Mouse (Mus musculus) lung, postnatal 0 days (tissue): ENCODE data around the gene Znrf1. TPM values are rescaled to one million over a fixed set of nuclear protein-coding genes. Genes with fewer than 3 reads are reported as not detected.

Source experiments
- ATAC-seq: fragments of 200-750 bp; cut with Nextera tagmentation; 2 replicates; pipeline ENCODE4 v1.8.0; 2017; ENCODE audit warnings: moderate library complexity
- DNase-seq: peaks from one replicate; pipeline ENCODE4 v3.0.0-alpha.2; 2016; ENCODE audit warnings: low spot score
- H3K27ac ChIP-seq: fragments of 300-500 bp; sonication (generic); 2 replicates; pipeline ENCODE4 v1.5.1; 2014; ENCODE audit warnings: antibody characterized with exemption, mild to moderate bottlenecking, low read length, mixed read lengths
- H3K27me3 ChIP-seq: fragments of 300-500 bp; sonication (generic); replicated peaks from 2 replicates; pipeline ENCODE4 v1.6.1; 2014; ENCODE audit warnings: low read length, mixed read lengths; ENCODE audit not compliant: insufficient read depth
- H3K36me3 ChIP-seq: fragments of 300-500 bp; sonication (generic); 2 replicates; pipeline ENCODE4 v1.6.1; 2014; ENCODE audit warnings: low read length, mixed read lengths; ENCODE audit not compliant: insufficient read depth
- H3K4me1 ChIP-seq: fragments of 300-500 bp; sonication (generic); 2 replicates; pipeline ENCODE4 v1.6.1; 2014; ENCODE audit warnings: antibody characterized with exemption, low read depth, low read length, mixed read lengths; ENCODE audit not compliant: insufficient read depth
- H3K4me2 ChIP-seq: fragments of 300-500 bp; sonication (generic); replicated peaks from 2 replicates; pipeline ENCODE4 v1.6.1; 2014; ENCODE audit warnings: low read depth, mild to moderate bottlenecking, low read length, moderate library complexity, mixed read lengths
- H3K4me3 ChIP-seq: fragments of 300-500 bp; sonication (generic); 2 replicates; pipeline ENCODE4 v1.5.1; 2014; ENCODE audit warnings: low read depth, low read length
- H3K9ac ChIP-seq: fragments of 300-500 bp; sonication (generic); replicated peaks from 2 replicates; pipeline ENCODE4 v1.6.1; 2014; ENCODE audit warnings: low read depth, mild to moderate bottlenecking
- H3K9me3 ChIP-seq: fragments of 300-500 bp; sonication (generic); 2 replicates; pipeline ENCODE4 v1.6.1; 2016; ENCODE audit warnings: low read length, mixed read lengths
- CTCF ChIP-seq: IDR thresholded peaks from 2 replicates; pipeline ENCODE4 v1.5.1; 2016; ENCODE audit warnings: antibody characterized with exemption, mild to moderate bottlenecking
- EP300 ChIP-seq: IDR thresholded peaks from 2 replicates; pipeline ENCODE4 v1.6.1; 2016; ENCODE audit warnings: antibody characterized with exemption, mild to moderate bottlenecking, control low read depth
- WGBS: fragments of 180-500 bp; shearing (Covaris S2); extraction: QIAGEN DNeasy Blood & Tissue Kit; methylation state at CpG from one replicate; pipeline ENCODE4 v1.1.7; 2014; 5-methylcytosine and 5-hydroxymethylcytosine counted together
- polyA plus RNA-seq: library from polyadenylated mRNA; unstranded; fragments of >200 nt; fragmentation: Nextera tagmentation; extraction: Ambion mirVana; gene quantifications from 2 replicates; pipeline ENCODE4 v1.2.1, GENCODE M21; 2015

Gene Znrf1
- polyA plus RNA-seq, 1 experiment from 2014 or later, result 24.5 TPM

GRCm38 (mm10) chr8:111571661-111572060 lies 35.8 kb downstream of the Znrf1 start:
- no peak overlapping the region for H3K4me2 ChIP-seq
- TF ChIP-seq EP300, result no peak
- TF ChIP-seq CTCF, result no peak
- no peak overlapping the region for H3K9ac ChIP-seq
- no peak for ATAC-seq
- H3K4me3 ChIP-seq, result no peak overlapping the region
- 79% methylated on average over 10 of the region's 10 CpGs for WGBS
- H3K9me3 ChIP-seq, result no peaks in the 10 kb centered on the region
- H3K36me3 ChIP-seq, result no peaks in the 10 kb centered on the region
- H3K4me1 ChIP-seq, result no peaks in the 10 kb centered on the region
- no peak for DNase-seq
- H3K27me3 ChIP-seq, result no peaks in the 10 kb centered on the region
- H3K27ac ChIP-seq, result no peak overlapping the region

GRCm38 (mm10) chr8:111572431-111572830 lies 36.5 kb downstream of the Znrf1 start:
- no peaks in the 10 kb centered on the region for H3K4me1 ChIP-seq
- no peak overlapping the region for H3K4me2 ChIP-seq
- WGBS, result 76% methylated on average over 2 of the region's 2 CpGs
- no peaks in the 10 kb centered on the region for H3K9me3 ChIP-seq
- no peak for DNase-seq
- ATAC-seq, result no peak
- H3K27me3 ChIP-seq, result no peaks in the 10 kb centered on the region
- H3K9ac ChIP-seq, result no peak overlapping the region
- no peak for TF ChIP-seq EP300
- no peak for TF ChIP-seq CTCF
- no peak overlapping the region for H3K4me3 ChIP-seq
- no peak overlapping the region for H3K27ac ChIP-seq
- H3K36me3 ChIP-seq, result no peaks in the 10 kb centered on the region

DNA sequence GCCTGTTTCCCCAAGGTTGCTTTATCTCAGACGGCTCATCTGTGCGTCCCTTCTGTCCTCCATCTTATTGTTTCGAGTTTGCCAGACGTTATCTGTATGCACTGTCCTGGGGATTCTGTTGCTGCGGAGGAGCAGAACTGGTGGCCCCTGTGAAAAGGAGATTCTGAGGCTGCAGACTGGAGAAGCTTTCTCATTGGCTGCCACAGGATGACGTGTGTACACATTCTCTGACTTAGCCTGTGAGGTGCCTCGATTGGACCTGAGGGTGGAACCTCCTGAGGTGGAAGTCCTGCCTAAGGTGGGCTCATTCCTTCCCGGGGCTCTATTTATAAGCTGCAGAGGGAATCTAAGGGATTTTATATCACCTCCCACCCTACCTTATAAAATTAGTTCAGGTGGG lies 37.7 kb downstream of the Znrf1 start:
- H3K36me3 ChIP-seq, result no peaks in the 10 kb centered on the region
- no peaks in the 10 kb centered on the region for H3K9me3 ChIP-seq
- no peaks in the 10 kb centered on the region for H3K27me3 ChIP-seq
- DNase-seq (no peak), ATAC-seq (no peak)
- no peak overlapping the region for H3K4me3 ChIP-seq
- H3K4me1 ChIP-seq, result no peaks in the 10 kb centered on the region
- no peak overlapping the region for H3K27ac ChIP-seq
- TF ChIP-seq EP300 (no peak), CTCF (no peak)
- H3K9ac ChIP-seq, result no peak overlapping the region
- 42% methylated on average over 8 of the region's 8 CpGs for WGBS
- no peak overlapping the region for H3K4me2 ChIP-seq

DNA sequence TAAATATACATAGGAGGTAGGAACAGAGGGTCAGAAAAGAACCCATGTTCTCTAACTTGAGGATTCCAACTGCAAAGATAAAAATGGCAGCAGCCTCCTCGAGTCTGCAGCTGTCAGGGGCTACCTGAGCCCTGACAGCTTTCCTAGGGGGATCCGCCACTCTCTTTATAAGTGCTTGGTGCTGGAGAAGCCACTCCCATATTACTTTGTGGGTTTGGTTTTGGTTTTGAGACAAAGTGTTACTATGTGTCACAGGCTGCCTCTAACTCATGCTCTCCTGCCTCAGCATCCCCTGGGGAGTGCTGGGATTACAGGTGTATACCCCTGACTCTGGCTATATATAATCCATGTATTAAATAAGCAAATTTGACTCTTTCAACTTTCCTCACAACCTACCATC lies 38.1 kb downstream of the Znrf1 start:
- Histone ChIP-seq H3K27me3 (no peaks in the 10 kb centered on the region), H3K36me3 (no peaks in the 10 kb centered on the region), H3K9ac (no peak overlapping the region), H3K4me1 (no peaks in the 10 kb centered on the region), H3K9me3 (no peaks in the 10 kb centered on the region), H3K4me3 (no peak overlapping the region), H3K27ac (no peak overlapping the region), H3K4me2 (no peak overlapping the region)
- ATAC-seq, result no peak
- DNase-seq, result no peak
- 76% methylated on average over 2 of the region's 2 CpGs for WGBS
- TF ChIP-seq EP300 (no peak), CTCF (no peak)

DNA sequence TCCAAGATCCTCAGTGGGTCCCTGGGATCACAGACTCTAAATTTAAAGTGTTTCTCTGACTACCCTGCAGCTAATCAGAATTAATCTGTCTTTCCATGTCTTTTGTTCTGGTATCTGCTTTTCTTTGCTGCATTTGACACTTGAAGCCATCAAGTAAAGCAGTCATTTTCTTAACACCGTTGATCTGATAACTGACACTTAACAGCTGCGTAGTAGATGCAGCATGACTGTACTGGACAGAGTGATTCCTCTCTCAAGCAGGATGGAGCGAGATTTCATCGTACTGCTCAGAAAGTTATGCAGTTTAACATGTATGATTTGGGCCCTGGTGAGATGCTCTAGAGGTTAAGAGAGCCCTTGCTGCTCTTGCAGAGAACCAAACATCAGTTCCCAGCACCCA lies 39.6 kb downstream of the Znrf1 start:
- Histone ChIP-seq H3K4me3 (no peak overlapping the region), H3K27me3 (no peaks in the 10 kb centered on the region), H3K4me1 (no peaks in the 10 kb centered on the region), H3K27ac (no peak overlapping the region), H3K36me3 (no peaks in the 10 kb centered on the region), H3K9me3 (no peaks in the 10 kb centered on the region), H3K4me2 (no peak overlapping the region), H3K9ac (no peak overlapping the region)
- WGBS, result 90% methylated on average over 4 of the region's 4 CpGs
- TF ChIP-seq CTCF, result no peak
- no peak for TF ChIP-seq EP300
- no peak for ATAC-seq
- no peak for DNase-seq

- no peaks in the 10 kb centered on the region for H3K36me3 ChIP-seq
- H3K9ac ChIP-seq, result no peak overlapping the region
- TF ChIP-seq CTCF, result no peak
- TF ChIP-seq EP300, result no peak
- H3K4me2 ChIP-seq, result no peak overlapping the region
- DNase-seq (no peak), ATAC-seq (no peak)
- no peak overlapping the region for H3K27ac ChIP-seq
- H3K9me3 ChIP-seq, result no peaks in the 10 kb centered on the region
- H3K4me3 ChIP-seq, result no peak overlapping the region
- H3K4me1 ChIP-seq, result no peaks in the 10 kb centered on the region
- no peaks in the 10 kb centered on the region for H3K27me3 ChIP-seq
Observed at GRCm38 (mm10) chr8:111576501-111576900, 40.6 kb downstream of the Znrf1 start.

DNA sequence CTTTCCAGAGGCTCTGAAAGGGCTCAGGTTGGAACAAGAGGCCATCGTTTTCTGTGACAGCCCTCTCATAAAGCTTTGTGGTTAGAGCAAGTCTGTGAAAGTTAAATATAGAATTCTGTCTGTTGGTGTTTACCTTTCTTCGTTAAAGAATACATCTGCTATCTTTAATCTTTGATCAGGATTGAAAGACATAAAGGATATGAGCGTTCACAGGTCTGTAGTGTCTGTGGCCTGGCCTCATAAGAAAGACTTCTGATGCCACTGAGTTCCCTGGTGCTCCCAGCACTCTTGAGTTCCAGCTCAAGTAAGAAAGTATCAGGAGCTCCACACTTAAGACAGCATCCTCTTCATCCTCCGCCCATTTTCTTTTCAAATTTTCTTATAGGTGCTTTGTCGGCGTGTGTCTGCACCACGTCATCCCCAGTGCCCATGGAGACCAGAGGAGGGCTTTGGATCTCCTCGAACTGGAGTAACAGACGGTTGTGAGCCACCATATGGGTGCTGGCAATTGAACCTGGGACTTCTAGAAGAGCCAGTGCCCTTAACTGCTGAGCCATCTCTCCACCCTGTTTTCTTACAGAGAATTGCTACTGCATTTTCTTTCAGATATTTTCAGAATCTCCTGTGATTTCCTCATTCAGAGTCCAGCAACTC lies 42.1 kb downstream of the Znrf1 start:
- no peaks in the 10 kb centered on the region for H3K9me3 ChIP-seq
- 77% methylated on average over 9 of the region's 9 CpGs for WGBS
- ATAC-seq, result no peak

More for the DNA sequence above, 42.1 kb downstream of the Znrf1 start:
- Histone ChIP-seq H3K9ac (no peak overlapping the region), H3K36me3 (no peaks in the 10 kb centered on the region), H3K27ac (no peak overlapping the region), H3K4me3 (no peak overlapping the region), H3K4me2 (no peak overlapping the region), H3K27me3 (no peaks in the 10 kb centered on the region), H3K4me1 (no peaks in the 10 kb centered on the region)
- DNase-seq, result no peak
- TF ChIP-seq EP300 (no peak), CTCF (no peak)
